Mouse (Mus musculus): ENCODE results near the gene Vat1l.
A peak's percentile ranks its signal among the peaks of the same experiment; 100 is the strongest.

Vat1l gene

DNA sequence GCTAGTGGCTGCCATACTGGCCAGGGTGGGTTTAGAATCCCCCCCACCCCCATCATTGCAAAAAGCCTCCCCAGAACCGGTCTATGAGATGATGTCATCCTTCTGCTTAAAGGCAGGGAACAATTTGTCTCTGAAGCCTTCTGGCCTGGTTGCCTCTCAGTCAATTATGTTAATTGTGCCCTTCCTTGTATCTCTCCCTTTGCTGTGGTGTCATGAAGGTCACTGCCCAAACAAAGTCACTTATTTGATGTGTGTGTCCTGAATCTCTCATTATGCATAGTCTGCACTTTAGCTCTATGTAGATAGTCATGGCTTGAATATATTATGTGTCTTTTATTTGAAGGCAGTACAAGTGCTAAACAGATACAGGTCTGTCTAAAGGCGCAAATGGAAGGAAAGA lies 92.8 kb downstream of the Vat1l start:
- DNase-seq (ENCODE audit: low spot score) = no peak

DNA sequence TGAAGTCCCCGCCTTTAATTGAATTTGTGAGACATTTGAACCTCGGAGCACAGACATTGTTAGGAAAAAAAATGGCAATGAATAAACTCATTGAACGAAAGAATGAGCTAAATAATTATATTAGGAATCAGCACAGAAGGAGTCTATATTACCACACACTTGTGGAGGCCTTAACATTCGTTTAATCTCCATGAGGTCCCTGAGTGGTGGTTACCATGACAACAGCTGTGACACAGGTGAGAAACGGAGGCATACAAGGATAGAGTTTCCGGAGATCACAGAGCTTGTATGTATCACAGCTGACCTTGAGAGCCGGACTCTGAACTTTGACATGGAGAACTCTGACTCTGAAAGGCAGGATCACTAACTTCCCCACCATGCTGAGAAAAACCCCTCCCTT lies 94.7 kb downstream of the Vat1l start:
- DNase-seq (ENCODE audit: low spot score) = no peak

DNA sequence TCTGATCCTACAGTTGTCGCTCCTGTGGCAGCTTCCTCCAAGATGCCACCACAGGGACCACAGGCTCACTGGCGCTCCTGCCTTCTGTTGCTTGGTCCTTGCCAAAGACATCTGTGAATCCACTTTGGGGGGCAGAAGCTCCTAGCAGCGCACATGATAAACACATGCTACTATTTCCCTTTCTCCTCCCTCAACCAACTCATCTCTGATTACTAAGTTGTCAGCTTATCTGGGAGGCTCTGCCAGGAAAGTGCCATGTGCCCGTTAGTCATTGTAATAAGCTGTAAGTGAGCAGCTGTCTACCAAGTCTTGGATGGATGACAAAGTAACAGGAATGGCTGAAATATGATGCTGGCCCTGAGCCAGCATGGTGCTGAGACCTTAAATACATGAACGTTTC lies 100.9 kb downstream of the Vat1l start:
- no peak for DNase-seq (ENCODE audit: low spot score)

GRCm38 (mm10) chr8:114314669-114315325 lies 109.4 kb downstream of the Vat1l start:
- DNase-seq (ENCODE audit: low spot score) = no peak

- no peak for DNase-seq (ENCODE audit: low spot score)
Observed at GRCm38 (mm10) chr8:114318161-114318560, 112.7 kb downstream of the Vat1l start.

DNA sequence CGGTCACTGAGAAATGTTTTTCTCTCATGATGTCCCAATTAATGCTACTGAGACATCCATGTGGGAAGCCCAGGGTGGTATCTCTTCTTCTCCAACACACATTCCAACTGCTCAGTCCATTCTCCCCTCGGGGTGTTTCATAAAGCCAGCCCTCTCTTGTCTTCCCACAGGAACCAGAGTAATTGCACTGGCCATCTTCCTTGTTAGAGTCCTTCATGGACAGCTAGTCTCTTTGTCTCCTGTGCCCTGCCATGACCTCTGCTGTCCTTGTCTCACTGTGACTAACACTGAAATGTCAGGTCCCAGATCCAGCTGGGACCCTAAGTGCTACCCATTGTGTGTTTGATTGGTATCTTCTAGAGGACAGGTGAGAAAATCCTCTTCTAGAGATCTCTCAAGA lies 116.7 kb downstream of the Vat1l start:
- no peak for DNase-seq (ENCODE audit: low spot score)

GRCm38 (mm10) chr8:114331928-114332327 lies 126.5 kb downstream of the Vat1l start:
- no peak for DNase-seq (ENCODE audit: low spot score)

DNA sequence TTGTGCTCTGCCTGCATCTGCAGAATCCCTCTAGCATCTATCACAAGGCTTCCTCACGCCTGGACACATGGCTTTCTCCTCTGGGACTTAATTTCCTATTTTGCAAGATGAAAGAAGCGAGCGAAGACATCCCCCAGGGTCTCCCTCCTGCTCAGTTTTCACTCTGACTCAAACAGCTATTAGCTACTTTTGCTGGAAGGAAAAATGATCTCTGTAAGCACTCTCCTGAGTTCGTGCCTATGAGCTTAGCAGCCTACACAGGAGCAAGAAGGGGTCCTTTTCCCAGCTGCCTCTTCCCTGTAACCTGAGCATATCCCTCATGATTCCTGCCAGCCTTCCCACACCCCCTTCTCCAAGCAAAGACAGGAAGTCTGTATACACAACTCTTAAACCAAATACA lies 127.5 kb downstream of the Vat1l start:
- no peak for DNase-seq (ENCODE audit: low spot score)

GRCm38 (mm10) chr8:114335721-114336120 lies 130.3 kb downstream of the Vat1l start:
- no peak for DNase-seq (ENCODE audit: low spot score)

- no peak for DNase-seq (ENCODE audit: low spot score)
Observed at GRCm38 (mm10) chr8:114342276-114342675, 136.9 kb downstream of the Vat1l start.

GRCm38 (mm10) chr8:114344789-114345188 lies 139.4 kb downstream of the Vat1l start:
- DNase-seq (ENCODE audit: low spot score) = no peak

- no peak for DNase-seq (ENCODE audit: low spot score)
Observed at GRCm38 (mm10) chr8:114346045-114346444, 140.6 kb downstream of the Vat1l start.

DNA sequence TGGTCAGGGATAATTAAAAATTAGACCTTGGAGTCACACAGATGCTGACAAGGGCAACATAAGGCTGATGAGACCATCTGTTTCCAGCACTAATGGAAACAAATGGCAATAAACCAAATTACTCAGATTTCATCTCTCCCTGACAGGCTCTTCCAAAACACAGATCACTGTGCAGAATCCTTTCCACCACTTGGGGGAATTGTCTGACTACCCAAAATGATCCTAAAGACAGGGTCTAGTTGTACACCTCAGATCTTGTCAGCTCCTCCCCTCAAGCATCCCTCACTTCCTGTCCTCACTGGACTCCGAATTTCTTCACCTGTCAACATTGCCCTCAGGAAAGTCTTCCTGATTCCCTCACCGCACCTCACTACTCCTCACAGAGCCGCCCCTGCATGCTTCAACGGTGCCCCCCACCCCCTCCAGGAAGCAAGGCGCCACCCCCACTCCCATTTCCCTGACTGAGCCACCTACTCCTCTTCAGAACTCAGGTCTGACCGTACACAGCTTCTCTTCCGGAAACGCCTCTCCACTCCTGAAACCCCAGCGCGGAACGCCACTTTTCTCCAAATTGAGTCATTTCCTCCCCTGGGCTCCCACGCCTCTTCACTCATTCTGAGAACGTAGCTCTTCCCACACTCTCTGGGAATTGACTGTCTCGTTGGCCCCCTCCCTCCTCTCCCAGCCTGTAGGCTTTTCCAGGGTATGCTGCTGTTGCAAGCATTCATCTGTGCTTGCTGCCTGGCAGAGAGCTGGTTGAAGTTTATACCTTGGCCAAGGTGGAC lies 146.4 kb downstream of the Vat1l start:
- DNase-seq (ENCODE audit: low spot score) = no peak

- no peak for DNase-seq (ENCODE audit: low spot score)
Observed at GRCm38 (mm10) chr8:114360506-114360905, 155.1 kb downstream of the Vat1l start.

GRCm38 (mm10) chr8:114363167-114363566 lies 157.8 kb downstream of the Vat1l start:
- DNase-seq (ENCODE audit: low spot score) = no peak

DNA sequence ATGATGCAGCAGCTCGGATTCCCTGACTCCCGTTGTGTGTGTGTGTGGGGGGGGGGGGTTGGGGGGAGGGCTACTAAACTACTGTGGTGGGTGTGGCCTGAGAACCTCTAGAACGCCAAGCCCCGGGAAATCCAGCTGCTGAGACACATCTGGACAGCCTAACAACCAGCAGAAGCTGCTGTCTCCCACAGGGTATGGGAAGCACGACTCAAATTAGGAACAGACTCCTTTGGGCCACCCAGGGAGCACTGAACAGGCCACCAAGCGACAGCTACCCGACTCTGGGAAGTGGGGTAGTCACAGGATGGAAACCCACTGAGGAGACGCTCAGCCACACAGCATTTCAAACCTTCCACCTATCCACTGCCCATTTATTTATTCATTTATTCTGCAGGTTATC lies 158.2 kb downstream of the Vat1l start:
- no peak for DNase-seq (ENCODE audit: low spot score)

DNA sequence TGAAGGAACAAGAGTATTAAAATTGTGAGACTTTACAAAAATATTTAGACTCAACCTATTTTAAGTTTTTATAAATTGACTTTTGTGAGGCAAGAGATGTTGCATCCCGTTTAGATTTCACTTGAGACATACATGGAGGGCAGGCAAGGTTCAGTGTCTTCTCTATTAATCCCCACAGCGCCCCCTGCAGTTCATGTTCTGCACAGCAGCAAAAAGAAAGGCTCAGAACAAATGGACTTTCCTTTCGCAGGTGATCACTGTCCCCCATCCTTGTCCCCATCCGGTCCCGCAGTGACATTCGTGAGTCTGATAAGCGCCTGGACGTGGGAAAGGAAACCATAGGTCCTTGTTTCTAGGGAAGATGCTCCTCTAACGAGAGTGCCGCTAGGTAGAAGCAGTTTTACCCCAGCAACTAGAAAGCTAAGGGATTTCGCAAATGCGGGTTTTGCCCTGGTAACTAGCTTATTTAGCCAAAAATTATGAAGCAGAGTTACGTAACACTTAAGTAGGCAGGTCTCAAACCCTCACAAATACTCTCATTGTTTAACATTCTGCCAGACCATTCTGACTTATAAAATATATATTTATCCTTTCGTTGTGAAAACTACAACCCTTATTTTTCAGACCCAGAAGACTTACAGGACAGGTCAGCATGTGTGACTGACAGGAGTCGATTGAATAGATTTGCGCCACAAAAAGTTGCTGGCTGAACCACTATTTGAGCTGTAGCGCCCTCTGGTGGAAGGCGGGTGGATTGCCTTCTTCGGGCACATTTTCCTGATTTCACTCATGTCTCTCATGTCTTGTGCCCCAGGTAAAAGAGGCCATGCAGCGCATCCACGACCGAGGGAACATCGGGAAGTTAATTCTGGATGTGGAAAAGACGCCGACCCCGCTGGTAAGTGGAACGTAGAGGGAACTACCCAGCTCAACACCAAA lies 163.9 kb downstream of the Vat1l start:
- peak; percentile 54 for DNase-seq (ENCODE audit: low spot score)

DNA sequence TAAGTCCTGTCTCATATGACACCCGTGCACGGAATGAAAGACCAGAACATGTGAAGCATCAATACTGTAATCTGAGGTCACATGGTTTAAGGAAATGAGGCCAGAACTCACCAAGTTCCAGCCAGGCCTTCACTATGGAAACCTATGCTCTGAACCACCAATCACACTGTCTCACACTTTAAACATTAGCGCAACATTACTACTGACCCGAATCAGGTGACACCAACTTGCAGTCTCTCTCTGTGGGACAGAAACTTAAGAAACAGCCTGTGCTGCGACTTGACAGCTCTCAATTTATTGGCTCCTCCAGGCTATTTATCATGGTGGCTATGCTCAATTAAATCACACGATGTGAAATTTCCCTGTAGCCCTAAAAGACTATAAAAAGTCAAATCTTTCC lies 169.0 kb downstream of the Vat1l start:
- no peak for DNase-seq (ENCODE audit: low spot score)

GRCm38 (mm10) chr8:114384189-114384588 lies 178.8 kb downstream of the Vat1l start:
- no peak for DNase-seq (ENCODE audit: low spot score)

DNA sequence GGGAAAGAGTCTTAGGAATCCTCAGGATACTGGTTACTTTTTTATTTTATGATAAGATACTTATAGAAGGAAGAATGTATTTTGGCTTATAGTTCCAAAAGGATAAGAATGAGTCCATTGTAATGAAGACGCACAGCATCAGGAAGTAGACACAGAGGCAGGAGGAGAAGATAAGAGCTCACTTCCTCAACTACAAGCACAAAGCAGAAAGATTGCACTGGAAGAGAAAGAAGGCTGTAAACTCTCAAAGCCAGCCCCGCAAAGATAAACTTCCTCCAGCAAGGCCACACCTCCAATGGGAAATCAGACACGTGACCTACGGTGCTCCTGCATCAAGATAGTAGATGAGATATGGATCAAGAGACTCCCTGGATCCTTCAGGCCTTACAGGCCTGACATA lies 182.1 kb downstream of the Vat1l start:
- no peak for DNase-seq (ENCODE audit: low spot score)

DNA sequence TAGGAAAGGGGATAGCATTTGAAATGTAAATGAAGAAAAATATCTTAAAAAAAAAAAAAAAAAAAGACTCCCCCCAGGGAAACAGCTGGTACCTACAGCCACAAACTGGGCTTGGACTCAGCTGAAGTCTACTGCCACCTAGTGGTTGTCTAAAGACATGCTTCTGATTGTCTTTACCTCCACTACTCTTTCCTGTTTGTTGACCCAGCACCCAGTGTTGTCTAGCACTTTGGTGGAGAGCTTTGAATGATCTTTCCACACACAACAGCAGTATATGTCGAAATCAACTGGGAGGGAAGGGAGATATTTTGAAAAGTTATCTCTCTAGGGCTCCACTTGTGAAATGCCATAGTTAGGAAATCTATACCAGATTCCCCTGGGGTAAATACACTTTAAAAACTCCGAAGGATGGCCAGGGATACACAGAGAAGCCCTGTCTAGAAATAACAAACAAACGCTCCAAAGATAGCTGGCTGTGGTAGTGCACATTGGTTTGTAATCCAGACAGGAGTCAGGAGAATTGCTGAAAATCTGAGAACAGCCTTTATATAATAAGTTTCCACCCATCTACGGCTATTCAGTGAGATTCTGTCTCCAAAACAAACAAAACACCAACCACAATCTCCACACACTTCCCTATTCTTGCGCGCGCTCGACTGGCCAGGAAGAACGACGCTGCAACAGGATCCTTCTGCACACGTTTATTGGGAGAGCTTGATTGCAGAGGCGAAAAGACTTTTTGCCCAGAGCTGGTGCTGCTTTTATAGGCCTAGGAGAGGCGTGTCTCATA lies 185.2 kb downstream of the Vat1l start:
- no peak for DNase-seq (ENCODE audit: low spot score)

- DNase-seq (ENCODE audit: low spot score) = no peak
Observed at GRCm38 (mm10) chr8:114398326-114398725, 192.9 kb downstream of the Vat1l start.

All from ovary, postnatal 10 days (tissue).